Mouse (Mus musculus): ENCODE data around the gene Ampd1.

DNA sequence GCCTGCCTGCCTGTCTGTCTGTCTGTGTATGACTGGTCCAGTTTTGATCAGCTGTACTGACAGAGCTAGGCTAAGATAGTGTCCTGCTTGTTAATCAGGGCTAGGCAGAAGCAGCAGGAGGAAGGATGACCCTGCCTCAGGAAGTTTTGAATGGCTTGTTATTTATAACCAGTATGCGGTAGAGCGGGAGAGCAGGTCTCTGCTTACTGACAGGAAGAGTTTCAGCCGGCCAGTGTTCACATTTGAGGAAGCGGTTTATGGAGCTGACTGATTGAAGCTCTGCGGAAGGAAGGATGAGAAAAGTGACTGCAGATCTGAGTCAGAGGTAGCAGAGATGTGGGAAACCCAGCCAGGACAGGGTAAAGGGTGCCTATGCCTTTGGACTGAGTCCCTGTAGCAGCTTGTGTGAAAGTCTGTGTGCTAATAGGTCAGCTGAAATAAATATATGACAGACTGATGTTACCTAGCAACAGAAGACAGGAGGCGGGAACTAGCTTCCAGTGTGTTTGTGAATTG, 56.5 kb downstream of the Ampd1 start:
- no peak for TF ChIP-seq CTCF (IDR thresholded peaks at IDR 0.05; ENCODE audit: borderline replicate concordance, extremely low read depth, insufficient read depth, insufficient read length)
- TF ChIP-seq POLR2A (IDR thresholded peaks at IDR 0.05; ENCODE audit: borderline replicate concordance, extremely low read depth, insufficient read depth, insufficient read length, poor library complexity, severe bottlenecking): no peak
